Mouse (Mus musculus): ENCODE measurements around the gene Myt1. TPM values are rescaled to one million over a fixed set of nuclear protein-coding genes. Genes with fewer than 3 reads are reported as not detected.

The Myt1 gene
- polyA plus RNA-seq (2012), result not detected in 2 replicates

DNA sequence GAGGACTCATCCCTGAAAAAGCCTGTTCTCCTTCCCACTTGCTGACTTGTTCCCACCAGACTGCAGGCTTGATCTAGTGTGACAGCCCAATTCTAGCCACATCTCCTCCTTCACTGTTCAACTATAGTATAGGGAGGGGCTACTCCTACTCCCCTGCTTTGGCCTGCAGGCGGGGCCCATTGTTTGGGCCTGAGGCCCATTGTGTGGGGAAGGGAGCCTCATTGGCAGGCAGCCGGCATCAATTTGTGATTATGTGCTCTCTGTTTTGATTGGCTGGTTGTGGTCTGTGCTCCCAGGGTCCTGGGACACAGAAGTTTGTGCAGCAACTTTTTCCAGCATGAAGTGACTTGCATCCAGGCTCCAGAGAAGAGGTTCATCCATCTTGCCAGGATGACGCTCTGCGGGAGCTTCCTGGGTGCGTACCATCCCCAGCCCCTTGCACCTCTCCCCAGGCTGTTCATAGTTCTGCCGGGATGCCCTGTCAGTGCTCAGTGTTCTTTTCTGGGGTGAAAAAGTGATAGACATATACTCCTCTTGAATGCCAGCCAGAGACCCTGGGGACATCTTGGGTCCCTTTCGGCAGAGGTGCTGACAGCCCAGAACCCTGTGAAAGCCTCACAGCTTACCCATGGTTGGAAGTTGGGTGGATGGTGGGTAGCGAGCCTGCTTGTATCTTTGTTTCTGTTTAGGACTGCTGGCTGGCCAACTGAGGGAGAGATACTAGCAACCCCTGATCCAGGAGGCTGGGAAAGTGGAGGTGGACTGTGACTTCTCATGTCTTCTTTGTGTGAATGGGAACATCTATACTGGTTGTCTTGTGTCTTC is at the start of gene Myt1:
TSS of gene Myt1 (plus strand) at position 327 of the 825 bp plus-strand sequence.
- Histone ChIP-seq H3K27me3 (ENCODE audit: control insufficient read depth) (no peaks in the 10 kb centered on the region), H3K9me3 (ENCODE audit: control insufficient read depth, low read length) (no peaks in the 10 kb centered on the region), H3K4me1 (ENCODE audit: control insufficient read depth) (no peaks in the 10 kb centered on the region), H3K4me3 (replicated peaks) (no peak within 1 kb of the TSS), H3K36me3 (ENCODE audit: control insufficient read depth) (no peaks in the 10 kb centered on the region)
- TF ChIP-seq TAL1 (IDR thresholded peaks at IDR 0.05; ENCODE audit: low read length), result no peak
- TF ChIP-seq GATA1 (IDR thresholded peaks at IDR 0.05; ENCODE audit: low read length), result no peak

DNA sequence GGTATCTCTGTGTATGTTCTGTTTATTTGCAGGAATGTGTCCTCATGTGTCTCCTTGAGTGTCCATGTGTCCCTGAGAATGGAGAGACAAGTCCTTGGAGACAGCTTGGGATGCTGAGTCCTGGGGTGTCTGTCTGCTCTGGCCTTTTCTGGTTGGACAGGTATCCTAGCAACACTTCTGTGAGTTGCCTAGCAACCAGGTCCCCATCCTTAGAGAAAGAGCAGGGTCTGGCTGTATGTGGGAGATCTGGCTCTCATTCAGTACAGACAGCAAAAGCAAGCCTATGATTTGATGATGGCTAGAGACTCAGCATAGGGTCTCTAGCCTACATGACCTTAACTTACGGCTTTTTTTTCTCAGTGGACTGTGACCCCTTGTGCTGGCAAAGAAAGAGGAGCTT is 49.4 kb upstream of the Myt1 start:
- Histone ChIP-seq H3K27me3 (ENCODE audit: control insufficient read depth) (no peaks in the 10 kb centered on the region), H3K4me1 (ENCODE audit: control insufficient read depth) (no peaks in the 10 kb centered on the region; the same call in 1 of the 2 replicates), H3K36me3 (ENCODE audit: control insufficient read depth) (no peaks in the 10 kb centered on the region), H3K9me3 (ENCODE audit: control insufficient read depth, low read length) (no peaks in the 10 kb centered on the region), H3K4me3 (replicated peaks) (no peak overlapping the region)
- TF ChIP-seq TAL1 (IDR thresholded peaks at IDR 0.05; ENCODE audit: low read length), result no peak
- TF ChIP-seq GATA1 (IDR thresholded peaks at IDR 0.05; ENCODE audit: low read length), result no peak

DNA sequence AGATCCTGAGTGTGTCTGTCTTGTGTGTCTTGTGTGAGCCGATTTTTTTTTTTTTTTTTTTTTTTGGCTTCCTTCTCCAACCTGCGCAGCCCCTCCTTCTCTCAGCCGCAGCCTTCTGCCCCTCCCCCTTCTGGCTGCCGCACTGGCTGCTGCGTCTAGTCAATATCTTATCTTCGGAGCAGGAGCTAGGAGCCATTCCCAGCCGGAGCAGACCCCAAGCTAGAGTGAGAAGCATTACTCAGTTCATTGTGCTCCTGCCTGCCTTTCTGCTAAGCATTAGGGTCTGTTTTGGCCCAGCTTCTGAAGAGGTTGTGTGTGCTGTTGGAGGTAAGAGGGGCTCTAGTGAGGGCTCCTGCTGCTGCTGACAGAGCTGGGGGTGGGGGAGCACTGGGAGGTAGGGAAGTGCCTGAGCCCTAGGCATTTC is 48.2 kb upstream of the Myt1 start, which contains the start of gene Oprl1:
TSS of gene Oprl1 (plus strand) at position 114 of the 424 bp plus-strand sequence.
- H3K27me3 ChIP-seq (ENCODE audit: control insufficient read depth), result no peaks in the 10 kb centered on the region
- H3K4me3 ChIP-seq (replicated peaks), result no peak within 1 kb of the TSS
- no peaks in the 10 kb centered on the region for H3K36me3 ChIP-seq (ENCODE audit: control insufficient read depth)
- no peaks in the 10 kb centered on the region for H3K9me3 ChIP-seq (ENCODE audit: control insufficient read depth, low read length)
- no peaks in the 10 kb centered on the region; the same call in 1 of the 2 replicates for H3K4me1 ChIP-seq (ENCODE audit: control insufficient read depth)
- no peak for TF ChIP-seq GATA1 (IDR thresholded peaks at IDR 0.05; ENCODE audit: low read length)
- no peak for TF ChIP-seq TAL1 (IDR thresholded peaks at IDR 0.05; ENCODE audit: low read length)

GRCm38 (mm10) chr2:181715382-181715781 is 47.8 kb upstream of the Myt1 start:
- Histone ChIP-seq H3K4me3 (replicated peaks) (no peak overlapping the region), H3K36me3 (ENCODE audit: control insufficient read depth) (no peaks in the 10 kb centered on the region), H3K9me3 (ENCODE audit: control insufficient read depth, low read length) (no peaks in the 10 kb centered on the region), H3K27me3 (ENCODE audit: control insufficient read depth) (no peaks in the 10 kb centered on the region), H3K4me1 (ENCODE audit: control insufficient read depth) (no peaks in the 10 kb centered on the region; the same call in 1 of the 2 replicates)
- no peak for TF ChIP-seq TAL1 (IDR thresholded peaks at IDR 0.05; ENCODE audit: low read length)
- no peak for TF ChIP-seq GATA1 (IDR thresholded peaks at IDR 0.05; ENCODE audit: low read length)

DNA sequence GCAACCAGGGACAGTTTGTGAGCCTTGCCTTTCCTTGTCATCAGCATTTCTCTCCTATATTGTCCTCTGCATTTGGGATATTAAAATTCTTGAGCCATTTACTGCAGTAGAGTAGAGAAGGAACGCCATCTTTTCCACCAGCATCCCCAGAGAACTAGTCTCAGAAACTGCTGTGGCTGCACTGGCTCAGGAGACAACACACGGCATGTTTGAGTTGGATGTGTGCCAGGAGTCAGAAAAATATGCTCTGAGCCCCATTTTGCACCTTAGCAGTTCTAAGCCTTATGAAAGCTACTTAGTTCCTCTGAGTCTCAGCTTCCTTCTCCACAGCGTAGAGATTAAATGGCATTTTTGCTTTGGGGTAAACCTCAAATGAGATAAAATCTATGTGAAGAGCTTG is 46.1 kb upstream of the Myt1 start:
- Histone ChIP-seq H3K36me3 (ENCODE audit: control insufficient read depth) (no peaks in the 10 kb centered on the region), H3K4me3 (replicated peaks) (no peak overlapping the region), H3K4me1 (ENCODE audit: control insufficient read depth) (no peaks in the 10 kb centered on the region; the same call in 1 of the 2 replicates), H3K9me3 (ENCODE audit: control insufficient read depth, low read length) (no peaks in the 10 kb centered on the region), H3K27me3 (ENCODE audit: control insufficient read depth) (no peaks in the 10 kb centered on the region)
- TF ChIP-seq GATA1 (IDR thresholded peaks at IDR 0.05; ENCODE audit: low read length) (no peak), TAL1 (IDR thresholded peaks at IDR 0.05; ENCODE audit: low read length) (no peak)

GRCm38 (mm10) chr2:181720061-181720460 is 43.1 kb upstream of the Myt1 start:
- Histone ChIP-seq H3K9me3 (ENCODE audit: control insufficient read depth, low read length) (no peaks in the 10 kb centered on the region), H3K4me1 (ENCODE audit: control insufficient read depth) (no peaks in the 10 kb centered on the region; the same call in 1 of the 2 replicates), H3K36me3 (ENCODE audit: control insufficient read depth) (no peaks in the 10 kb centered on the region), H3K27me3 (ENCODE audit: control insufficient read depth) (no peaks in the 10 kb centered on the region), H3K4me3 (replicated peaks) (no peak overlapping the region)
- TF ChIP-seq TAL1 (IDR thresholded peaks at IDR 0.05; ENCODE audit: low read length) (no peak), GATA1 (IDR thresholded peaks at IDR 0.05; ENCODE audit: low read length) (no peak)

GRCm38 (mm10) chr2:181721200-181721599 is 41.9 kb upstream of the Myt1 start:
- H3K27me3 ChIP-seq (ENCODE audit: control insufficient read depth), result no peaks in the 10 kb centered on the region
- no peaks in the 10 kb centered on the region for H3K4me1 ChIP-seq (ENCODE audit: control insufficient read depth)
- H3K9me3 ChIP-seq (ENCODE audit: control insufficient read depth, low read length), result no peaks in the 10 kb centered on the region
- TF ChIP-seq GATA1 (IDR thresholded peaks at IDR 0.05; ENCODE audit: low read length), result no peak
- no peak for TF ChIP-seq TAL1 (IDR thresholded peaks at IDR 0.05; ENCODE audit: low read length)
- H3K36me3 ChIP-seq (ENCODE audit: control insufficient read depth), result no peaks in the 10 kb centered on the region
- H3K4me3 ChIP-seq (replicated peaks), result no peak overlapping the region

DNA sequence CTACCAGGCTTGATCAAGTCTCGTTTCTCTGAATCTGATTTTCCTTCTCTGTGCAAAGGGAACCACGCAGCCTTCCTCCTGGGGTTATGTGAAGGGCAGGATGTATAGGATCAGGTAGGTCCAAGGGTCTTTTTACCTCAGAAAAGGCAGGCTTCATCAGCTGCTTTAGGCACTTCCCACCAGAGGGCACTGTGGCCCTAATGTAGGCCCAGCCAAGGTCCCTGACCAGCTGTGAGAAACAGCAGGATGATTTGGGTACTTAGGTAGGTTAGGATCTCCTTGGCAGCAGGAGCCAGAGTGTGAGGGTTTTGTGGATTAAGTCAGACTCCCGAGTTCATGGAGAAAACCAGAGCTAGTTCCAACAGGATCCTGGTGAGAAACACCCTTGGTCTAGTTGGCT is 40.9 kb upstream of the Myt1 start:
- TF ChIP-seq TAL1 (IDR thresholded peaks at IDR 0.05; ENCODE audit: low read length) (no peak), GATA1 (IDR thresholded peaks at IDR 0.05; ENCODE audit: low read length) (no peak)
- Histone ChIP-seq H3K4me1 (ENCODE audit: control insufficient read depth) (no peaks in the 10 kb centered on the region), H3K27me3 (ENCODE audit: control insufficient read depth) (no peaks in the 10 kb centered on the region), H3K4me3 (replicated peaks) (no peak overlapping the region), H3K9me3 (ENCODE audit: control insufficient read depth, low read length) (no peaks in the 10 kb centered on the region), H3K36me3 (ENCODE audit: control insufficient read depth) (no peaks in the 10 kb centered on the region)

GRCm38 (mm10) chr2:181727659-181728262 is 35.4 kb upstream of the Myt1 start:
- no peaks in the 10 kb centered on the region for H3K27me3 ChIP-seq (ENCODE audit: control insufficient read depth)
- no peaks in the 10 kb centered on the region for H3K9me3 ChIP-seq (ENCODE audit: control insufficient read depth, low read length)
- H3K4me3 ChIP-seq (replicated peaks), result no peak overlapping the region
- no peaks in the 10 kb centered on the region for H3K4me1 ChIP-seq (ENCODE audit: control insufficient read depth)
- TF ChIP-seq TAL1 (IDR thresholded peaks at IDR 0.05; ENCODE audit: low read length) (no peak), GATA1 (IDR thresholded peaks at IDR 0.05; ENCODE audit: low read length) (no peak)
- no peaks in the 10 kb centered on the region for H3K36me3 ChIP-seq (ENCODE audit: control insufficient read depth)

All from erythroblast, embryonic 14.5 days (primary cell).